Mouse (Mus musculus): ENCODE measurements around the gene Baiap3.

Gene Baiap3

DNA sequence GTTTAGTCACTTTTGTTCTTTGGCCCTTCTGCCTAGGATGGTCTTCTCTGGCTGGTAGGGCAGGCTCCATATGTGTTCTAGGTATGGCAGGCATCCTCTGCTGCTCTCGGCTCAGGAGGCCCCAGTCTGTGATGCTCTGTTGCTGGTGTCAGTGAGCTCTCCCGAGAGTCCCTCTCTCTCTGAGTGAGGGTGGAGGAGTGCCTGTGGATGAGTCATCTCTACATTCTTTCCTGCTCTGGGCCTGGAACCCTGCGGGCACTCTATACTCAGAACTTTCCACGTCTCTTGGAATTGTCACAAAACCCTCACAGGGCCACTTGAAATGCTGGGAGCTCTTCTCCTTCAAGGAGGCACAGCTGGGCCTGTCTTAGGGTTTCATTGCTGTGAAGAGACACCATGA, 44.5 kb downstream of the Baiap3 start:
- peak; percentile 64 for DNase-seq (ENCODE audit: extremely low read depth, insufficient read length, low spot score)

DNA sequence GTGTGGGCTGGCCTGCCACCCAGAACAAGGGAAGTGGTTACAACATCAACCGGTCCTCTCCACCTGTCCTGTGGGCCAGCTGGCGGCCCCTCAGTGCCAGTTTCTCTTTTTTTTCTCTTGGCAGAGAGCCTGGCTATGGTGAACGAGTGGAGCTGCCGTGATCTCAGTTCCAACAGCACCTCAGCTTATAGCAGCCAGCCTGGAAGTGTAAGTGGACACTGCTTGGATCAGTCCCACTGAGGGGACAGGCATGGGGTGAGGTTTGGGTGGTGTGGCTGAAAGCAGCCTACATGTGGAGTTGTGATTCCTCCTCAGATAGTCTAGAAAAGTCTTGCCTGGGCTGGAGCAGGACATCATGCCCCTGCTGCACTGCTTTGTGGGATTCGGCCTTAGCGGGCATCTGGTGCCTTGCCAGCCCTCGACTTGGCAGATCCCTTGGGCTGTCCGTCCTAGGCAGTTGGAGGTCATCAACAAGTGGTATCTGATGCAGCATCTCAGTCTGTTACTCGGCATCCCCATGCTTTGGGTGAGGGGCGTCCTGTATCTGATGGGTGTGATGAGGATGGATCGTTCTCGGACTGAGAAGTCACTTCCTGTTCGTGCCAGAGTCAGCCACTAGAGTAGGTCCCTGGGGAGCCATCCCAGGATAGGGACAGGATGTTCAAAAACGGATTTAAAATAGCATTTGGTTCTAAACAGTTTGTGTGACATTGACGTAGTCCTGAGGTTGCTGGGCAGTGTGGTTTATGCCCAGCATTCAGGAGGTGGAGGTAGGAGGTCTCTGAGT, 45.3 kb downstream of the Baiap3 start:
- DNase-seq (ENCODE audit: extremely low read depth, insufficient read length, low spot score), result peak; percentile 63

DNA sequence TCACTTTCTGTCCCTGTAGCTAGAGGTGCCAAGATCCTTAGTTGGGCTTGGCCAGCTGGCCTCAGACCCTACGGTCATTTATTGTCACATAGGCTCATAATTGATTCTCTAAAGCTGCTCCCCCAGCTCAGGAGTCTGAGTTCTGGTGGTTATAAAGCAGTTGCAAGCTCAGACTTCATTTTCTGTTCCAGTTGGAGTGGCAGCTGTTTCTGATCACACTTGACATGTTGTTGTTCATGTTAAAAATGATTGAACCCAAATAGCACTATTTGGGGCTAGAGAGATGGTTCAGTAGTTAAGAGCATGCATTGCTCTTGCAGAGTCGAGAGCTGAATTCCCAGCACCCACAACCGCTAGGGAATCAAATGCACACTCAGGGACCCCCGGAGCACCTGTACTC, 46.2 kb downstream of the Baiap3 start:
- no peak for DNase-seq (ENCODE audit: extremely low read depth, insufficient read length, low spot score)

DNA sequence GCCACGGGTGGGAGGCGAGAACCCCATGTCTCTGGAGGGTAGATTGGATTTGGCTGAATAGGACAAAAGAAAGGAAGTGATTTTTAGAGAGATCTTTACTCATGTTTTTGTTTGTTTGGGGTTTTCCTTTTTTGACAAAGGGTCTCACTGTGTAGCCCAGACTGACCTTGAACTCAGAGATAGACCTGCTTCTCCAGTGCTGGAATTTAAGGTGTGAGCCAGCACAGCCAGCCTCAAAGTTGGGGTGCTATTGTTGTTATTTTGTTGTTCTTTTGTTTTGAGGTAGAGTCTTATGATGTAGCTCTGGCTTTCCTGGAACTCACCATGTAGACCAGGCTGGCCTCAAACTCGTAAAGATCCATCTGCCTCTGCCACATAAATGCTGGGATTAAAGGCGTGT, 53.8 kb downstream of the Baiap3 start:
- no peak for DNase-seq (ENCODE audit: extremely low read depth, insufficient read length, low spot score)
